Mouse (Mus musculus) lung, adult 2 months (tissue): ENCODE measurements around the gene Spi1. TPM values are rescaled to one million over a fixed set of nuclear protein-coding genes. Genes with fewer than 3 reads are reported as not detected.

Experiments
- DNase-seq: peaks from one replicate; pipeline ENCODE4 v3.0.0; 2022
- H3K4me1 ChIP-seq: fragments of 200-500 bp; 2 replicates; pipeline ENCODE4 v1.6.1; 2011; ENCODE audit warnings: low read length; ENCODE audit not compliant: control insufficient read depth, insufficient read depth
- H3K4me3 ChIP-seq: fragments of 200-500 bp; replicated peaks from 2 replicates; pipeline ENCODE3; 2011; ENCODE audit warnings: low read depth, mild to moderate bottlenecking, control low read depth, low read length; ENCODE audit errors: extremely low read depth
- CTCF ChIP-seq: fragments of 200-500 bp; IDR thresholded peaks from 2 replicates; pipeline ENCODE4 v1.5.1; 2011; ENCODE audit warnings: mild to moderate bottlenecking, low read length, control low read depth; ENCODE audit not compliant: insufficient read depth
- POLR2A ChIP-seq: fragments of 200-500 bp; IDR thresholded peaks from 2 replicates; pipeline ENCODE4 v1.6.1; 2011; ENCODE audit warnings: low read depth, mild to moderate bottlenecking, control low read depth, low read length, borderline replicate concordance; ENCODE audit errors: extremely low read depth
- WGBS: fragments of 180-500 bp; shearing (Covaris S2); methylation state at CpG from one replicate; pipeline ENCODE4 v1.1.7; 2018; 5-methylcytosine and 5-hydroxymethylcytosine counted together
- polyA plus RNA-seq: library from polyadenylated mRNA; depleted of rRNA; stranded (reverse); fragments of >200 nt; gene quantifications from 2 replicates; pipeline ENCODE4 v1.2.3, GENCODE M21; 2012

The Spi1 gene
- polyA plus RNA-seq, 1 experiment, result 70.7 TPM

DNA sequence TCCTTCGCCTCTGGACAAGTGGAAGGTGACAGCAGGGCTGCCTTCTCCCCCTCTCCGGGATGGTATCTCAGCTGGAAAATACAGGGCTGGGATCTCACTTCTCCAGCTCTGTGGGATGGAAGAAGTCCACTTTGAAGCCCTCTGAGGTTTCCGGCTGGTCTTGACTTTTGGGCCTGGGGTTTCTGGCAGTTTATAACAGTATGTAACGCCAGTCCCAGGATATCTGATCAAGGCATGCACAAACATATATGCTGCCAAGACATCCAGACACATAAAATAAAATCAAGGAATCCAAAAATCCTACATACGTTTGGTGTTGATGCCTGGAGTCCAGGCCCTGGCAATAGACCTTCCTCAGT lies 3.2 kb upstream of the Spi1 start:
- WGBS, result 44% methylated on average over 5 of the region's 5 CpGs
- peak overlapping the region; percentile 36 for H3K4me3 ChIP-seq
- no peak for DNase-seq
- H3K4me1 ChIP-seq, result peaks cover 10% of the 10 kb centered on the region
- TF ChIP-seq POLR2A (no peak), CTCF (no peak)

DNA sequence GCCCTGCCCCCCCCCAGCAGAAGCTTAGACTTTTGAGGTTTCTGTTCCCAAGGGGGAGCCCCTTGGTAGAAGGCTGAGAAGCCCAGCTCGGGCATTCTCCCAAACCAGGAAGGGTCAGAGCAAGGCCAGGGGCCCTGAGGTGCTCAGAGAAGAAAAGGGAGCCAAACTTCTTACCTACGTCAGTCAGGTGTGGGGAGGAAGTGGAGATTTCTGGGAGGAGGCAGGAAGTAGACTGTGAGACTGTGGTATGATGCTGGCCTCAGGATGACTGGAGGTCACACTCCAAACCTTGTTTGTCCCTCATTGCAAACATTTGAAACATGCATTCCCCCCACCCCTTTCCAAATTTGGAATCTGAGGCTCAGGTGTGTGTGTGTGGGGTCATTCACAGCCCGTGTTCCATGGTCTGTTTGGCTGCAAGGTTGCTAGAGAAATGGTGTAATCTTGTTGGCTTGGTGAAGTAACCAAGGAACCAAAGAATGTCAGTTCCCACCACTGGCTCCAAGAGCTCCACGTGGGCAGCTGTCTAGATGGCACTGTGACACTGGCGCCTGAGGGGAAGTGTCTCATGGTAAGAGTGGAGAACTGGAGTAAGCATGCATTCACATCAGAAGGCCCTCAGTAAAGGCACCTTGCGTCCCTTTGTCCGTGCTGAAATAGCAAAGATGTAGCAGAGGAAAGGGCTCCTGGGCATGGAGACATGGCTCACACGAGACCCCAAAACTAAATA lies 1.2 kb upstream of the Spi1 start:
- 69% methylated on average over 8 of the region's 8 CpGs for WGBS
- no peak overlapping the region for H3K4me3 ChIP-seq
- no peak for TF ChIP-seq CTCF
- no peak for TF ChIP-seq POLR2A
- no peak for DNase-seq
- peaks cover 10% of the 10 kb centered on the region for H3K4me1 ChIP-seq

DNA sequence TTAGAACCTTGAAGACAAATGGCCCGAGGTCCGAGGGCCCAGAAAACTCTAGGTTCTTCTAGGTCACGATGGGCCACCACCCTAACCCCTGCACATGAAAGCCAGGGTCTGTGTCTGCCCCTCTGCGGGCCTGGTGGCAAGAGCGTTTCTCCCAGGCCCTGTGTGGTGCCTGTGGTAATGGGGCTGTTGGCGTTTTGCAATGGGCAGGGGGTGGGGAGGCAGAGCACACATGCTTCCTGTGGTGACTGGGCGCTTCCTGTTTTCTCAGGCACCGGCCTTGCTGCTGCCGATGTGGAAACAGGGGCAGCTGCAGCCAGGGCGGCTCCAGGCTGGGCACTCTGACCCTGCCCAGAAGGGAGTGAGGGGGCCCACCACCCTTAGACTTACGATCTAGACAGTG lies 654 bp downstream of the Spi1 start:
- 37% methylated on average over 11 of the region's 11 CpGs for WGBS
- peak; percentile 49; the same call in 1 of the 2 replicates for TF ChIP-seq POLR2A
- TF ChIP-seq CTCF, result no peak
- Histone ChIP-seq H3K4me1 (peaks cover 10% of the 10 kb centered on the region), H3K4me3 (peak overlapping the region; percentile 40)
- DNase-seq, result peak; percentile 49

GRCm38 (mm10) chr2:91083366-91083940 lies 1.3 kb downstream of the Spi1 start:
- no peak for DNase-seq
- 78% methylated on average over 1 of the region's 1 CpGs for WGBS
- Histone ChIP-seq H3K4me1 (peaks cover 10% of the 10 kb centered on the region), H3K4me3 (peak overlapping the region; percentile 40)
- no peak for TF ChIP-seq POLR2A
- TF ChIP-seq CTCF, result no peak

DNA sequence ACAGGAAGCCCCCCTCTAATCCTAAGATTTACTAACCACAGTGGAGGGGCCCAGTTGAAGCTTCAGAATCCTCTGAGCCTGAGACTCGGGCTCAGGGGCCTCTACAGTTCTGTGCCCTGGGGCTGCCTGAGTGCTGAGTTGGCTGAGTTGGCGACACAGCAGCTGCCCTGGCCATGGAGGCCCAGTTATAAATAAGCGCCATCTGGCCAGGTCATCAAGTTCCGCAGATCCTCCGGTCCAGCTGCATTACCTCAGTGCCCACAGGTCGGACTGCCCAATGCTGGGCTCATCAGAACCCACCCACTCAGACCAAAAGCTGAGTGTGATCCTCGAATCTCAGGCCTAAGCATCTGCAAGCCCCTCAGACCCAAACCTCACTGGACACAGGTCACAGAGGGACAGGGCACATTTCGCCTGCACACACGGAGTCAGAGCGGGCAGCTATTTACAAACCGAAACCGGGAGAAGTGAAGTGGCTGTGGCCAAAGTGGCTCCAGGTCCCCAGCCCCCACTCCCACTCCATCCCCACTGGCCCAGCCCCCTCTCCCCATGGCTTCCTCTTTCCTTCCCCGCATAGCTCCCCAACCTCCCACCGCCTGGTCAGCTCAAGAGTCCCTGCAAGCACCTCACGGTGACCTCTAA lies 2.1 kb downstream of the Spi1 start:
- 79% methylated on average over 15 of the region's 15 CpGs for WGBS
- TF ChIP-seq CTCF (no peak), POLR2A (peak; percentile 8; the same call in 1 of the 2 replicates)
- no peak overlapping the region for H3K4me3 ChIP-seq

GRCm38 (mm10) chr2:91085494-91086391 lies 3.6 kb downstream of the Spi1 start:
- 88% methylated on average over 14 of the region's 14 CpGs for WGBS
- no peak for DNase-seq
- H3K4me3 ChIP-seq, result no peak overlapping the region
- H3K4me1 ChIP-seq, result peaks cover 8% of the 10 kb centered on the region
- no peak for TF ChIP-seq CTCF
- no peak for TF ChIP-seq POLR2A

More for the DNA sequence above, 2.1 kb downstream of the Spi1 start:
- H3K4me1 ChIP-seq, result peaks cover 8% of the 10 kb centered on the region
- DNase-seq, result peak; percentile 28

DNA sequence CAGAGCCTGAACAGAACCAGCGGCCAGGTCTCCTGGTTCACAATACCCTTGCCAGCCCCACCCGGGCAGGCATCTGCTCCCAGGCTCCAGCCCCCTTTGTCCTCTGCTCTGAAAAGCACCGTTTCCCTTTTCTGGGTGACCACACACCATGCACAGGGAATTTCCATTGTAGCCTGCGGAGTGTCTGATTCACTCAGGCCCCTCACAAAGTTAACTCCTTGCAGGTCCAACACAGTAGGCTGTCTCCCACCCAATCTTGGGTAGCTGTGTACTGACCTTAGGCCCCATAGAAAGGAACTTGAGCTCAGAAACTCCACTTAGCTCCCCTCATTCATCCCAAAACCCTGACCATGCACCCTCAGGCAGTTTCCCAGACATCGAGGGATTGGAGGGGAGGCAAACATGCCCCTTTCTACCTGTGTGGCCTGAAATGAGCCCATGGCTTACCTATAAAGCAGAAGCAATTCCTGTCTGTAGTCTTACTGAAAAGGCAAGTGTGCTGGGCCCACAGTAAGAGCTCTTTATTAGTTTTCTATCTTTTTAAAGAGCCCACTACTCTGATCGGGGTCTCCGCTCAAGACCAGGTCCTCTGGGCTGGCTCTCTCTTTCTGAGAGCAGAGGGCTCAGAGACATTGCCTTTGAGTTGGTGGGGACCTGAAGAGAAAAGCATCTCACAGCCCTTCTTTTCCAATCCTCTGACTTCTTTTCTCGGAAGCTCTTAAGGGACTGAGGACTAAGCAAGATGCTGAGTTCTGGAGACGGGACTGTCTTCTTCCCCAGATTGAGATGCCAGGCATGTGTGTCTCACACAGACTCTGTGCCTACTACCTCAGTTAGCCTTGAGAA lies 4.4 kb downstream of the Spi1 start:
- 72% methylated on average over 9 of the region's 9 CpGs for WGBS
- no peak overlapping the region for H3K4me3 ChIP-seq
- peaks cover 8% of the 10 kb centered on the region for H3K4me1 ChIP-seq
- TF ChIP-seq POLR2A (no peak), CTCF (no peak)
- DNase-seq, result no peak

- DNase-seq, result no peak
- 77% methylated on average over 9 of the region's 9 CpGs for WGBS
- Histone ChIP-seq H3K4me1 (peaks cover 7% of the 10 kb centered on the region), H3K4me3 (no peak overlapping the region)
- TF ChIP-seq POLR2A (no peak), CTCF (no peak)
Observed at GRCm38 (mm10) chr2:91087453-91087852, 5.3 kb downstream of the Spi1 start.

DNA sequence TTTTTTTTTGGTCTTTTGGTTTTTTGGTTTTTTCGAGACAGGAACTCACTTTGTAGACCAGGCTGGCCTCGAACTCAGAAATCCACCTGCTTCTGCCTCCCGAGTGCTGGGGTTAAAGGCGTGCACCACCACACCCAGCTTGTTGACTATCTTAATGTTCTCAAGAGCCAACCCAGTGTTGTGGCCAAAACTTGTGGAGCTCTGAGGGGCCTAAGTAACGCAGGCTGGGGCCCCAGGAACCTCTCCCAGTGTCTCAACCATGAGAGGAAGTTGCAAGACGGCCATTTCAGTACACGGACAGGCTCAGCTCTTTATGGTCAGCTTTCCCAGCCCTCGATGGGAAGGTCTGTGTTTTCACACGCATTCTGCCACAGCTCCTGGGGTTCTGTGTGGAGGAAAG lies 6.8 kb downstream of the Spi1 start:
- no peak for TF ChIP-seq CTCF
- TF ChIP-seq POLR2A, result no peak
- DNase-seq, result no peak
- WGBS, result 74% methylated on average over 9 of the region's 9 CpGs

More for the DNA sequence above, 6.8 kb downstream of the Spi1 start:
- Histone ChIP-seq H3K4me3 (no peak overlapping the region), H3K4me1 (no peaks in the 10 kb centered on the region)
